Mouse (Mus musculus) liver, postnatal 0 days (tissue): ENCODE data around the gene Serpinc1.

Experiments
- CTCF ChIP-seq: sonication (generic); IDR thresholded peaks from 2 replicates; pipeline ENCODE4 v1.5.1; 2016; ENCODE audit warnings: antibody characterized with exemption, low read depth
- EP300 ChIP-seq: IDR thresholded peaks from 2 replicates; pipeline ENCODE4 v1.6.1; 2016; ENCODE audit warnings: antibody characterized with exemption, low read depth, mild to moderate bottlenecking

DNA sequence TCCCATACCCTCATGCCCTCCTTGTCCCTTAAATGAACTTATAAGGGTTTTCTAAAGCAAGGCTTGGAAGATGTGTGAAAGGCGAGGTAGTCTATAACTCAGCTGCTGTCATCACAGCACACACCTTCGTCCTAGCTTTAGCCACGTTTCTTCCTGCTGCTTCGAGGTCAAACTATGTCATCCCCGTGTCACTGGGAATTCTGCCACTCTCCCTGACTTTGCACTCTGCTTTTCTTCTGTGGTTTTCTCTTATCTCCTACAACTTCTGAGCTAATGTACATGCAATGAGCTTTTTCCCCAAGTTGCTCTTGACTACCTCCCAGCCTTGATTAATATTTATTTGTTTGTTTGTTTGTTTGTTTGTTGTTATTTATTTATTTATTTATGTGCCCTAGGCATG is 1.6 kb downstream of the Serpinc1 start:
- no peak for TF ChIP-seq CTCF
- no peak for TF ChIP-seq EP300
